Mouse (Mus musculus) megakaryocyte, embryonic 14.5 days (primary cell): Measurements from ENCODE around the gene Kat6b.

Experiments
- FLI1 ChIP-seq: IDR thresholded peaks from 2 replicates; pipeline ENCODE4 v1.6.1; 2012; ENCODE audit warnings: low read length, inconsistent platforms, mixed read lengths
- GATA1 ChIP-seq: IDR thresholded peaks from 3 replicates; pipeline ENCODE4 v1.6.1; 2012; ENCODE audit warnings: mixed read lengths, low read length, inconsistent platforms, borderline replicate concordance

DNA sequence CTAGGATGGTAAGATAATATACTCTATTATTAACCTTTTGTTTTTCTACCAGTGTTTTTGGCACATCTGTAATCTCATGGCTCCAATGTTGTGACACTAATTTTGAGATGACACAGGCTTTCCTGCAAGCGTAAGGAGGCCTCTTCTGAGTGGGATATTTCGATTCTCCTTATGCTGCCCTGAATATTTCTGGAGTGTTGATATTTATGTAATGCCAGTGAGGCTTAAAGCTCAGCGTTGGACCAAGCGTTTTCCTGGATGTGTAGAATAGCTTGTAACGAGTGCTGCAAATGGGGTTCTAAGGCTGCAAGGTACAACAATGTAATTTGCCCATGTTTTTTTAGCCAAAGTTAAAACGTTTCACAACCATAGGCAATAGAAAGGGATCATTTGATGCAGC, 30.2 kb downstream of the Kat6b start:
- TF ChIP-seq FLI1: no peak
- TF ChIP-seq GATA1: no peak
